Mouse (Mus musculus): ENCODE data around the gene Ccdc85b.

- TF ChIP-seq CTCF (IDR thresholded peaks at IDR 0.05; ENCODE audit: low read depth) = no peak
- TF ChIP-seq EP300 (IDR thresholded peaks at IDR 0.05; ENCODE audit: low read depth) = no peak
Observed at GRCm38 (mm10) chr19:5486771-5487170, 29.1 kb upstream of the Ccdc85b start.
